ENCODE assay signal across 24 mouse cellular contexts in the genomic region with DNA sequence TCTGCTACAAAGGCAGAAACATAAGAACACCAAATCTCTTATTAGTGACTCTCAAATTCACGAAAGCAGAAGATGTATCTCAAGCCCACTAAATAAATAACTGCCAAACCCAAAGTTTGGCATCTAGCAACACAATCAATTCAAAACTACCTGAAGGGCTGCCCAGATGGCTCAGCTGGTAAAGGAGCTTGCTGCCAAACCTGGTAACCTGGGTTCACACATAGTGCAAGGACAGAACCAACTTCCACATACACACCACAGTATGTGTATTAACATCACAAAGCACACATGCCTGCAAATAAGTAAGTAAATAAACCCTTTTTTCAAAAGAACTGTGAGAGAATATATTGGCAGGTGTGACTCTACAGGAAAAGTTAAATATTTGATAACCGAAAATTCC.
"Had no signal": no experiment of that assay in that cellular context is flagged by ENCODE, and none has a peak within 500 bp of the region (broad histone marks: within the 10 kb centered on the region; RNA-seq: fewer than 3 reads in every experiment).

No protein-coding gene starts in this region.

- H3K4me3 ChIP-seq: gastrocnemius, adult 2 months; heart, adult 2 months; heart, embryonic 12.5 days; hindbrain, embryonic 10.5 days; hindbrain, embryonic 12.5 days; layer of hippocampus, adult 2 months; left cerebral cortex, adult 2 months; limb, embryonic 10.5 days; limb, embryonic 12.5 days; liver, embryonic 15.5 days had no signal

- H3K9me3 ChIP-seq: heart, embryonic 12.5 days; hindbrain, embryonic 10.5 days; hindbrain, embryonic 12.5 days; limb, embryonic 10.5 days; limb, embryonic 12.5 days; liver, embryonic 15.5 days had no signal

- H3K9ac ChIP-seq: heart, embryonic 12.5 days; hindbrain, embryonic 12.5 days; hindbrain, embryonic 14.5 days; limb, embryonic 12.5 days; liver, embryonic 15.5 days had no signal

- H3K4me2 ChIP-seq: heart, embryonic 12.5 days; hindbrain, embryonic 12.5 days; hindbrain, embryonic 14.5 days; limb, embryonic 12.5 days; liver, embryonic 15.5 days had no signal

- DNase-seq: gastrocnemius, adult 2 months; gastrocnemius, postnatal 10 days; gastrocnemius, postnatal 25 days; heart, adult 2 months; heart, postnatal 10 days; heart, postnatal 4 days; kidney, adult 18-20 months; kidney, adult 8-10 months; kidney, postnatal 10 days; kidney, postnatal 25 days; kidney, postnatal 4 days had no signal

- ATAC-seq: forebrain, embryonic 16.5 days; hindbrain, embryonic 16.5 days; inflammation-experienced regulatory T-cells, adult 6 months; intestine, embryonic 16.5 days had no signal

- H3K27ac ChIP-seq: heart, adult 2 months; hindbrain, embryonic 10.5 days; hindbrain, embryonic 12.5 days; hindbrain, embryonic 14.5 days; layer of hippocampus, adult 2 months; left cerebral cortex, adult 2 months; limb, embryonic 10.5 days; limb, embryonic 12.5 days had no signal

- H3K27me3 ChIP-seq: heart, embryonic 12.5 days; hindbrain, embryonic 12.5 days; limb, embryonic 12.5 days; liver, embryonic 15.5 days had no signal

- H3K36me3 ChIP-seq: heart, embryonic 12.5 days; hindbrain, embryonic 10.5 days; hindbrain, embryonic 12.5 days; limb, embryonic 10.5 days; limb, embryonic 12.5 days; liver, embryonic 15.5 days had no signal
